Mouse (Mus musculus) B cell, adult 62 days (primary cell): ENCODE results near the gene Gm10375. TPM values are rescaled to one million over a fixed set of nuclear protein-coding genes. Genes with fewer than 3 reads are reported as not detected.

Experiments used
- total RNA-seq: library from RNA; stranded (reverse); gene quantifications from 4 replicates; pipeline ENCODE4 v1.2.4, GENCODE M21; 2023

Gm10375 gene
- not detected in 4 replicates for total RNA-seq

GRCm38 (mm10) chr14:43607913-43608312 lies at the start of gene Gm10375:
Gene Gm10375, minus strand, starts transcription at chr14:43608013.

GRCm38 (mm10) chr14:43579046-43579445 lies 28.8 kb downstream of the Gm10375 start, which contains the start of gene Gm17654:
Gene Gm17654, minus strand, starts transcription at chr14:43579146.

Other genes starting within 250 kb of the Gm10375 start
- not detected in 4 replicates for gene Gm8138, start 191.7 kb downstream of the Gm10375 start, total RNA-seq
- not detected in 4 replicates for gene Gm5799, start 64.4 kb downstream of the Gm10375 start, total RNA-seq
- not detected in 4 replicates for gene Gm17654, start 28.9 kb downstream of the Gm10375 start, total RNA-seq
- not detected in 4 replicates for gene Gm8165, start 69.2 kb upstream of the Gm10375 start, total RNA-seq
- 2.0 to 2.7 TPM (median 2.6 TPM) in 4 replicates for gene Gm7324, start 89.8 kb upstream of the Gm10375 start, total RNA-seq
- not detected in 4 replicates for gene Gm16506, start 119.5 kb upstream of the Gm10375 start, total RNA-seq
- not detected in 4 replicates for gene Gm6526, start 139.9 kb upstream of the Gm10375 start, total RNA-seq
- gene Gm8180, start 176.7 kb upstream of the Gm10375 start, total RNA-seq = not detected in 4 replicates